Mouse (Mus musculus): ENCODE results near the gene Kcnn3.

GRCm38 (mm10) chr3:89631750-89632149 is 111.8 kb downstream of the Kcnn3 start:
- no peak for TF ChIP-seq CTCF (IDR thresholded peaks at IDR 0.05; ENCODE audit: control insufficient read depth, insufficient read depth, insufficient replicate concordance, low read depth, low read length)
- no peak for TF ChIP-seq POLR2A (IDR thresholded peaks at IDR 0.05; ENCODE audit: control insufficient read depth, low read depth, low read length)
